Mouse (Mus musculus) forebrain, postnatal 0 days (tissue): ENCODE data around the gene Grk2. TPM values are rescaled to one million over a fixed set of nuclear protein-coding genes. Genes with fewer than 3 reads are reported as not detected.

Source experiments
- ATAC-seq: fragments of 200-750 bp; cut with Nextera tagmentation; 2 replicates; pipeline ENCODE4 v1.8.0; 2017; ENCODE audit warnings: mild to moderate bottlenecking, moderate library complexity
- DNase-seq: peaks from one replicate; pipeline ENCODE4 v3.0.0-alpha.2; 2015
- H3K27ac ChIP-seq: fragments of 300-500 bp; sonication (generic); 2 replicates; pipeline ENCODE4 v1.5.1; 2014; ENCODE audit warnings: low read depth, mild to moderate bottlenecking, antibody characterized with exemption, low read length, moderate library complexity, mixed read lengths
- H3K27me3 ChIP-seq: fragments of 300-500 bp; sonication (generic); 2 replicates; pipeline ENCODE4 v1.6.1; 2014; ENCODE audit warnings: mild to moderate bottlenecking, low read length, mixed read lengths; ENCODE audit not compliant: insufficient read depth
- H3K36me3 ChIP-seq: fragments of 300-500 bp; sonication (generic); 2 replicates; pipeline ENCODE4 v1.6.1; 2014; ENCODE audit warnings: mild to moderate bottlenecking, moderate library complexity; ENCODE audit not compliant: insufficient read depth
- H3K4me1 ChIP-seq: fragments of 300-500 bp; sonication (generic); 2 replicates; pipeline ENCODE4 v1.6.1; 2014; ENCODE audit warnings: antibody characterized with exemption; ENCODE audit not compliant: insufficient read depth
- H3K4me2 ChIP-seq: fragments of 300-500 bp; sonication (generic); 2 replicates; pipeline ENCODE4 v1.6.1; 2014; ENCODE audit warnings: low read depth, mild to moderate bottlenecking, moderate library complexity
- H3K4me3 ChIP-seq: fragments of 300-500 bp; sonication (generic); 2 replicates; pipeline ENCODE4 v1.5.1; 2014; ENCODE audit warnings: low read depth, low read length, mixed read lengths
- H3K9ac ChIP-seq: fragments of 300-500 bp; sonication (generic); 2 replicates; pipeline ENCODE4 v1.6.1; 2014; ENCODE audit warnings: mild to moderate bottlenecking
- H3K9me3 ChIP-seq: fragments of 300-500 bp; sonication (generic); 2 replicates; pipeline ENCODE4 v1.6.1; 2016; ENCODE audit warnings: low read length
- CTCF ChIP-seq: sonication (generic); IDR thresholded peaks from 2 replicates; pipeline ENCODE4 v1.5.1; 2016; ENCODE audit warnings: antibody characterized with exemption, control low read depth, low read depth
- WGBS: fragments of 180-500 bp; shearing (Covaris S2); extraction: QIAGEN DNeasy Blood & Tissue Kit; methylation state at CpG from one replicate; pipeline ENCODE4 v1.1.7; 2014; 5-methylcytosine and 5-hydroxymethylcytosine counted together
- polyA plus RNA-seq: library from polyadenylated mRNA; unstranded; fragments of >200 nt; fragmentation: Nextera tagmentation; extraction: Ambion mirVana; gene quantifications from 2 replicates; pipeline ENCODE4 v1.2.1, GENCODE M21; 2015
- total RNA-seq: library from RNA; depleted of rRNA; stranded (reverse); fragments of >200 nt; gene quantifications from 2 replicates; pipeline ENCODE4 v1.2.3, GENCODE M21; 2014

Gene Grk2
- total and polyA plus RNA-seq, 2 experiments from 2014 or later = 24.6 to 136 TPM

- Histone ChIP-seq H3K4me2 (no peak overlapping the region), H3K9ac (no peak overlapping the region), H3K36me3 (0 out of 2 replicates have a peak, but pooled peaks cover under 1% of the 10 kb centered on the region), H3K4me1 (peaks cover 31% of the 10 kb centered on the region), H3K27ac (no peak overlapping the region), H3K27me3 (no peaks in the 10 kb centered on the region), H3K4me3 (no peak overlapping the region), H3K9me3 (no peaks in the 10 kb centered on the region)
- no peak for ATAC-seq
- DNase-seq = no peak
- TF ChIP-seq CTCF = no peak
- 82% methylated on average over 6 of the region's 6 CpGs for whole genome bisulfite sequencing
Measured at GRCm38 (mm10) chr19:4299574-4300270, 6.3 kb downstream of the Grk2 start.

DNA sequence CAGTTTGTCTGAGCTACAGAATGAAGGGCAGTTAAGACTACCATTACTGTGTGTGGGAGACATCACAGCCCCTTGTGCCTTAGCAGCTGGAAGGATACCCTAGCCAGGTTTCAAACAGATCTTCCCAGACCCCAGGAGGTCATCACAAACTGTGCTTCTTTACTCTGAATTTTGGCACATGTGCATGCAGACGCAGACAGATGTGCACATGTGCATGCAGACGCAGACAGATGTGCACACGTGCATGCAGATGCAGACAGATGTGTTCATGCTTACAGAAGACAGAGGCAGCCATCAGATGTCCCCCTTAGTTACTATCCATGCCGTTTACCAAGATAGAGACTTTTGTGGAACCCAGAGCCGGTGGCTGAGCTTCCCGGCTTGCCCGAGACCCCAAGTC lies 6.9 kb downstream of the Grk2 start:
- Histone ChIP-seq H3K27me3 (no peaks in the 10 kb centered on the region), H3K9ac (no peak overlapping the region), H3K9me3 (no peaks in the 10 kb centered on the region), H3K4me1 (peaks cover 25% of the 10 kb centered on the region), H3K36me3 (0 out of 2 replicates have a peak, but pooled peaks cover 4% of the 10 kb centered on the region), H3K27ac (no peak overlapping the region), H3K4me2 (no peak overlapping the region), H3K4me3 (no peak overlapping the region)
- DNase-seq (no peak), ATAC-seq (no peak)
- 91% methylated on average over 7 of the region's 7 CpGs for WGBS
- no peak for TF ChIP-seq CTCF

GRCm38 (mm10) chr19:4298322-4299121 lies 7.5 kb downstream of the Grk2 start:
- Histone ChIP-seq H3K9me3 (no peaks in the 10 kb centered on the region), H3K36me3 (0 out of 2 replicates have a peak, but pooled peaks cover 4% of the 10 kb centered on the region), H3K4me3 (no peak overlapping the region), H3K4me1 (peaks cover 19% of the 10 kb centered on the region), H3K9ac (no peak overlapping the region), H3K27ac (no peak overlapping the region), H3K4me2 (no peak overlapping the region), H3K27me3 (no peaks in the 10 kb centered on the region)
- ATAC-seq = no peak
- WGBS = 93% methylated on average over 17 of the region's 17 CpGs
- no peak for TF ChIP-seq CTCF
- no peak for DNase-seq

DNA sequence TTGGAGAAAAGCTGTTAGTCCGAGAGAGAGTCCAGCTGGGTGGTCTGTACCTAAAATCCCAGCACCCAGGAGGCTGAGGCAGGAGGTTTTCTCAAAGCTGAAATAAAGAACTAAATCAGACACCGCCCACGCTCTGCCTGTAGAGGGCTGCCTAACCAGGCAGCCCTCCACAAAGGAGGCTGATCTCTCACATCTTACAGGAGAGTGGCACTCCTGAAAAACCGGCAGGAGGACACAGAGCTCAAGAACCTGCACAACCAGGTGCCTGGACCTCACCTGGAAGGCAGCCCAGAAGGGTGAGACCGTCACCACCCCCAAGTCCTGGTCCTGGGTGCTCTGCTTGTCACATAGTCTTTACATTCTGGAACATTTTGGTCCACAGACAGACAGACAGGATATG lies 8.2 kb downstream of the Grk2 start:
- Histone ChIP-seq H3K4me1 (peaks cover 13% of the 10 kb centered on the region), H3K36me3 (peaks cover 8% of the 10 kb centered on the region), H3K9me3 (no peaks in the 10 kb centered on the region), H3K4me2 (no peak overlapping the region), H3K9ac (no peak overlapping the region), H3K4me3 (no peak overlapping the region), H3K27ac (no peak overlapping the region), H3K27me3 (no peaks in the 10 kb centered on the region)
- 91% methylated on average over 5 of the region's 5 CpGs for WGBS
- ATAC-seq (no peak), DNase-seq (no peak)
- no peak for TF ChIP-seq CTCF

GRCm38 (mm10) chr19:4296611-4297010 lies 9.4 kb downstream of the Grk2 start:
- Histone ChIP-seq H3K9ac (no peak overlapping the region), H3K27me3 (no peaks in the 10 kb centered on the region), H3K4me3 (no peak overlapping the region), H3K36me3 (peaks cover 20% of the 10 kb centered on the region), H3K4me2 (no peak overlapping the region), H3K4me1 (peaks cover under 1% of the 10 kb centered on the region; the same call in 1 of the 2 replicates), H3K9me3 (no peaks in the 10 kb centered on the region), H3K27ac (no peak overlapping the region)
- no peak for TF ChIP-seq CTCF
- DNase-seq (no peak), ATAC-seq (no peak)
- 88% methylated on average over 2 of the region's 2 CpGs for WGBS

- Histone ChIP-seq H3K9me3 (no peaks in the 10 kb centered on the region), H3K4me2 (no peak overlapping the region), H3K9ac (no peak overlapping the region), H3K27ac (no peak overlapping the region), H3K4me3 (no peak overlapping the region), H3K36me3 (peaks cover 32% of the 10 kb centered on the region), H3K4me1 (no peaks in the 10 kb centered on the region), H3K27me3 (no peaks in the 10 kb centered on the region)
- ATAC-seq = no peak
- DNase-seq = no peak
- no peak for TF ChIP-seq CTCF
- 90% methylated on average over 4 of the region's 4 CpGs for WGBS
Measured at GRCm38 (mm10) chr19:4295391-4295790, 10.6 kb downstream of the Grk2 start.
